Mouse (Mus musculus): ENCODE measurements around the gene Usp19. TPM values are rescaled to one million over a fixed set of nuclear protein-coding genes. Genes with fewer than 3 reads are reported as not detected.

The Usp19 gene
- total and polyA plus RNA-seq, 2 experiments from 2014 or later: 38.2 to 136 TPM

DNA sequence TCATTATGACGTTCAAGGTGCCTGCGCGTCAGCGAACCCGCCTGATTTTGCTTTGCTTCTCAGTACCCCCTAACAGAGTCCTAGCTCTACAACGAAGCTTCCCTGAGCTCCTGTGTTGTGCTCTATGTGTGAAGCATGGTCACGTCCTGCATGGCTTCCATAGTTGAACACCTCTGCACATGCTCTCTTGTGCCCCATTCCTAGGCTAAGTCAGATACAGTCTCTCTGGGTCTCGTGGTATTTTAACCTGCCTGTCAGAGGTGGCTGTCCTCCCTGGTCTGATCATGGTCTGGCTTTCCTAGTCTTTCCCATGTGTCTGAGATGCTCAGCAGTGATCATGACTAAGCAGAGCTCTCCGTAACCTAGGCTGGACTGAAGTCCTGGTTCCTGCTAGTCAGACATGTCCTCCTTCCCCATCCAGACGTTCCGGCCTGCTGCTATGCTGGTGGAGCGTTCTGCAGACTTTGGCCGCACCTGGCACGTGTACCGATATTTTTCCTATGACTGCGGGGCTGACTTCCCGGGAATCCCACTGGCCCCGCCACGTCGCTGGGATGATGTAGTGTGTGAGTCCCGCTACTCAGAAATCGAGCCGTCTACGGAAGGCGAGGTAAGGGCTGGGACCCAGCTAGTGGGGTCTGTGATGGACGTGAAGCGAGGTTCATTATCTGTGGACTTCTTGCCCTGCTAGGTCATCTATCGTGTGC is 9.4 kb upstream of the Usp19 start:
- peak overlapping the region; percentile 94 for H3K4me2 ChIP-seq (ENCODE audit: low read depth, low read length)
- peaks cover 42% of the 10 kb centered on the region for H3K36me3 ChIP-seq (replicated peaks; ENCODE audit: control insufficient read depth, insufficient read depth, low read length)
- 72% methylated on average over 28 of the region's 28 CpGs for WGBS
- no peaks in the 10 kb centered on the region for H3K27me3 ChIP-seq (ENCODE audit: control insufficient read depth, insufficient read depth, low read length)
- H3K27ac ChIP-seq (ENCODE audit: low read depth): peak overlapping the region; percentile 85
- DNase-seq (ENCODE audit: low spot score): no peak
- TF ChIP-seq EP300 (IDR thresholded peaks at IDR 0.05; ENCODE audit: low read depth): no peak
- TF ChIP-seq CTCF (IDR thresholded peaks at IDR 0.05; ENCODE audit: low read depth): no peak
- ATAC-seq (ENCODE audit: insufficient read depth, low read depth): no peak
- H3K4me1 ChIP-seq (ENCODE audit: control insufficient read depth, insufficient read depth): peaks cover 26% of the 10 kb centered on the region
- H3K9me3 ChIP-seq (replicated peaks; ENCODE audit: control insufficient read depth, low read length): no peaks in the 10 kb centered on the region
- peak overlapping the region; percentile 64 for H3K4me3 ChIP-seq (ENCODE audit: low read depth, low read length)
- peak overlapping the region; percentile 80; the same call in 1 of the 2 replicates for H3K9ac ChIP-seq (replicated peaks; ENCODE audit: low read depth, low read length)

DNA sequence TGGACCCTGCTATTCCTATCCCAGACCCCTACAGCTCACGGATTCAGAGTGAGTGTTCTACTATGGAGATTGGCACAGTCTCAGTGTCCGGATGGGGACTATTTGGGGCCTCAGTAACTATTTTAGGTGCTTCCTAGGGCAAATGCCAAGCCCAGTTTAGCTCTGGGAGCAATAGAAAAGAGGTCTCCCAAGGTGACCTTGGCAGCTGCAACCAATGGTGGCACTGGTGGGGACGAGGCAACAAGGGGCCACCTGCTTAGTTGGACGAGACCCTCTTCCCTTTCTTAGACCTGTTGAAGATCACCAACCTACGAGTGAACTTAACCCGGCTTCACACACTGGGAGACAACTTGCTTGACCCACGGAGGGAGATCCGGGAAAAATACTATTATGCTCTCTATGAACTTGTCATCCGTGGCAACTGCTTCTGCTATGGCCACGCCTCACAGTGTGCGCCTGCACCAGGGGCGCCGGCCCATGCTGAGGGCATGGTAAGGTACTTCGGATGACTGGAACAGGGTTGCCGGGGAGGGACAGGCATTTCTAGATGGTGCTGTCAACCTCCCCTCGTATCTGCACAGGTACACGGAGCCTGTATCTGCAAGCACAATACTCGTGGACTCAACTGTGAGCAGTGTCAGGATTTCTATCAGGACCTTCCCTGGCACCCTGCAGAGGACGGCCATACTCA is 8.7 kb upstream of the Usp19 start:
- 64% methylated on average over 19 of the region's 19 CpGs for WGBS
- DNase-seq (ENCODE audit: low spot score): peak; percentile 19

DNA sequence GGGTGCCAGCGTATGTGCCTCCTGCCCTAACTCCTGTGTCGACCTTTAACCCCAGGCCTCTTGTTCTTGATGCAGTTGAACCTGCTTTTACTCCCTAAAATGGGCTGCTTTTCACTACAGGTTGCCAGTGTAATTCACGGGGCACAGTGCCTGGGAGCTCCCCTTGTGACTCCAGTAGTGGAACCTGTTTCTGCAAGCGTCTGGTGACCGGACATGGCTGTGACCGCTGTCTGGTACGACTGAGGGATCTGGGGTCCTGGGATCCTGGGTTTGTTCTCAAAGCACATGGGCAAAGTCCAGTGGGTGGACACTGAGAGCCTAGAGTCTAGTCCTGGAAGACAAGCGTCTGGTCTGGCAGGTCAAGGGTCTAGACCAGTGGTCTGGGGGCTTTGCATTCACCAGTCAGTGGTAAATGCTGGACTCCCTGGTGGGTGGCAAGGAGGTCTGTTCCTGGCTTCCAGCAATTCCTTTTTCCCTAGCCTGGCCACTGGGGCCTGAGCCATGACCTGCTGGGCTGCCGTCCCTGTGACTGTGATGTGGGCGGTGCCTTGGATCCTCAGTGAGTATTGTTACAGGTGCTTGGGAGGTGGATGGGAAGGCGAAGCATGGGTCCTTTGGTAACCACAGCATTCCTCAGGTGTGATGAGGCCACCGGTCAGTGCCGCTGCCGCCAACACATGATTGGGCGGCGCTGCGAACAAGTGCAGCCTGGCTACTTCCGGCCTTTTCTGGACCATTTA is 7.2 kb upstream of the Usp19 start:
- H3K4me3 ChIP-seq (ENCODE audit: low read depth, low read length): no peak overlapping the region
- H3K36me3 ChIP-seq (replicated peaks; ENCODE audit: control insufficient read depth, insufficient read depth, low read length): peaks cover 64% of the 10 kb centered on the region
- H3K27me3 ChIP-seq (ENCODE audit: control insufficient read depth, insufficient read depth, low read length): no peaks in the 10 kb centered on the region
- WGBS: 93% methylated on average over 18 of the region's 18 CpGs
- H3K27ac ChIP-seq (ENCODE audit: low read depth): no peak overlapping the region
- H3K4me2 ChIP-seq (ENCODE audit: low read depth, low read length): no peak overlapping the region
- ATAC-seq (ENCODE audit: insufficient read depth, low read depth) (no peak), DNase-seq (ENCODE audit: low spot score) (no peak)
- H3K9me3 ChIP-seq (replicated peaks; ENCODE audit: control insufficient read depth, low read length): no peaks in the 10 kb centered on the region
- no peak for TF ChIP-seq EP300 (IDR thresholded peaks at IDR 0.05; ENCODE audit: low read depth)
- no peak for TF ChIP-seq CTCF (IDR thresholded peaks at IDR 0.05; ENCODE audit: low read depth)
- H3K4me1 ChIP-seq (ENCODE audit: control insufficient read depth, insufficient read depth): peaks cover 26% of the 10 kb centered on the region
- H3K9ac ChIP-seq (replicated peaks; ENCODE audit: low read depth, low read length): no peak overlapping the region

More for the DNA sequence above, 8.7 kb upstream of the Usp19 start:
- H3K4me1 ChIP-seq (ENCODE audit: control insufficient read depth, insufficient read depth): peaks cover 26% of the 10 kb centered on the region
- H3K4me2 ChIP-seq (ENCODE audit: low read depth, low read length): peak overlapping the region; percentile 94
- TF ChIP-seq EP300 (IDR thresholded peaks at IDR 0.05; ENCODE audit: low read depth): no peak
- TF ChIP-seq CTCF (IDR thresholded peaks at IDR 0.05; ENCODE audit: low read depth): no peak
- no peaks in the 10 kb centered on the region for H3K27me3 ChIP-seq (ENCODE audit: control insufficient read depth, insufficient read depth, low read length)
- peak overlapping the region; percentile 85 for H3K27ac ChIP-seq (ENCODE audit: low read depth)
- H3K4me3 ChIP-seq (ENCODE audit: low read depth, low read length): peak overlapping the region; percentile 64; the same call in 1 of the 2 replicates
- ATAC-seq (ENCODE audit: insufficient read depth, low read depth): peak; percentile 12; the same call in 1 of the 2 replicates
- 0 out of 2 replicates have a peak overlapping the region, but pooled peaks have one; percentile 13 for H3K9ac ChIP-seq (replicated peaks; ENCODE audit: low read depth, low read length)
- H3K36me3 ChIP-seq (replicated peaks; ENCODE audit: control insufficient read depth, insufficient read depth, low read length): peaks cover 49% of the 10 kb centered on the region
- no peaks in the 10 kb centered on the region for H3K9me3 ChIP-seq (replicated peaks; ENCODE audit: control insufficient read depth, low read length)

DNA sequence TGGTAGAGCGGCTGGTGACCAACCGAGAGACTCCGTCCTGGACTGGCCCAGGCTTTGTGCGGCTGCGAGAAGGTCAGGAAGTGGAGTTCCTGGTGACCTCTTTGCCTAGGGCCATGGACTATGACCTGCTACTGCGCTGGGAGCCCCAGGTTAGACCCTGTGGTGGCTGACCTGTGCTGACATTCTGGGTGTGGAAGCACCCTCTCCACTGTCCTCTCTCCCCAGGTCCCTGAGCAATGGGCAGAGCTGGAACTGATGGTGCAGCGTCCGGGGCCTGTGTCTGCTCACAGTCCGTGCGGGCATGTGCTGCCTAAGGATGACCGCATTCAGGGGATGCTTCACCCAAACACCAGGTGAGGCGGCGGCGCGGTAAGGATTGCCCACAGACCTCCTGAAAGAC is 6.4 kb upstream of the Usp19 start:
- no peak for TF ChIP-seq EP300 (IDR thresholded peaks at IDR 0.05; ENCODE audit: low read depth)
- no peak for TF ChIP-seq CTCF (IDR thresholded peaks at IDR 0.05; ENCODE audit: low read depth)
- Histone ChIP-seq H3K27me3 (ENCODE audit: control insufficient read depth, insufficient read depth, low read length) (no peaks in the 10 kb centered on the region), H3K36me3 (replicated peaks; ENCODE audit: control insufficient read depth, insufficient read depth, low read length) (peaks cover 72% of the 10 kb centered on the region), H3K4me3 (ENCODE audit: low read depth, low read length) (no peak overlapping the region), H3K4me1 (ENCODE audit: control insufficient read depth, insufficient read depth) (peaks cover 25% of the 10 kb centered on the region), H3K9ac (replicated peaks; ENCODE audit: low read depth, low read length) (no peak overlapping the region), H3K4me2 (ENCODE audit: low read depth, low read length) (no peak overlapping the region), H3K27ac (ENCODE audit: low read depth) (no peak overlapping the region), H3K9me3 (replicated peaks; ENCODE audit: control insufficient read depth, low read length) (no peaks in the 10 kb centered on the region)
- ATAC-seq (ENCODE audit: insufficient read depth, low read depth) (no peak), DNase-seq (ENCODE audit: low spot score) (no peak)
- WGBS: 90% methylated on average over 15 of the region's 15 CpGs

DNA sequence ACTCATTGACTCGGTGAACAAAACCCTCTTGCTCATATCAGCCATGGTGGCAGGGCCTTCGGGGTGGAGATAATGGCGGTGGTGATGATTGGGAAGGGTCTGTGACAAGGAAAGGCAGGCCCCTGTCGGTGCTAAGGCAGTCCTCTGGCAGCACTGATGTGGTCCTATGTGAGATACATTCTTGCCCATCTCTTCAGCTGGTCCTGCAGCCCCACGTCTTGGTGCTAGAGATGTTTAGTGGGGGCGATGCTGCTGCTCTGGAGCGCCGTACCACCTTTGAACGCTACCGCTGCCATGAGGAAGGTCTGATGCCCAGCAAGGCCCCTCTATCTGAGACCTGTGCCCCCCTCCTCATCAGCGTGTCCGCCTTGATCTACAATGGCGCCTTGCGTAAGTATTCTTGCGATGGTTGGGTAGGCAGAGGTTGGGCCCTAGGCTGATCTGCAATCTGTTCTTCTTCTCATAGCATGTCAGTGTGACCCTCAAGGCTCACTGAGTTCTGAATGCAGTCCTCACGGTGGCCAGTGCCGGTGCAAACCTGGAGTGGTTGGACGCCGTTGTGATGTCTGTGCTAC is 5.0 kb upstream of the Usp19 start:
- no peak overlapping the region for H3K27ac ChIP-seq (ENCODE audit: low read depth)
- H3K4me2 ChIP-seq (ENCODE audit: low read depth, low read length): no peak overlapping the region
- WGBS: 91% methylated on average over 19 of the region's 19 CpGs
- H3K36me3 ChIP-seq (replicated peaks; ENCODE audit: control insufficient read depth, insufficient read depth, low read length): peaks cover 83% of the 10 kb centered on the region
- DNase-seq (ENCODE audit: low spot score): no peak
- TF ChIP-seq EP300 (IDR thresholded peaks at IDR 0.05; ENCODE audit: low read depth) (no peak), CTCF (IDR thresholded peaks at IDR 0.05; ENCODE audit: low read depth) (no peak)
- peaks cover 15% of the 10 kb centered on the region for H3K4me1 ChIP-seq (ENCODE audit: control insufficient read depth, insufficient read depth)
- no peak overlapping the region for H3K4me3 ChIP-seq (ENCODE audit: low read depth, low read length)
- H3K9ac ChIP-seq (replicated peaks; ENCODE audit: low read depth, low read length): no peak overlapping the region
- H3K27me3 ChIP-seq (ENCODE audit: control insufficient read depth, insufficient read depth, low read length): no peaks in the 10 kb centered on the region
- no peak for ATAC-seq (ENCODE audit: insufficient read depth, low read depth)
- no peaks in the 10 kb centered on the region for H3K9me3 ChIP-seq (replicated peaks; ENCODE audit: control insufficient read depth, low read length)

Data from heart, postnatal 0 days (tissue).